In genomic region chr13:54686139-54687053, GRCm38 (mm10) we compare ENCODE assay signal across 8 mouse cellular contexts. TPM values are rescaled to one million over a fixed set of nuclear protein-coding genes. Genes with fewer than 3 reads are reported as not detected.
DNase-seq lines count a peak whose midpoint lies in the region; ATAC-seq and TF ChIP-seq lines count a peak whose summit lies in the region.

No protein-coding gene starts in this region.

- peak overlapping the region; percentile 95 for H3K9ac ChIP-seq in kidney, embryonic 14.5 days (ENCODE audit: low read depth, low read length)
- peak overlapping the region; percentile 100 for H3K9ac ChIP-seq in forebrain, embryonic 13.5 days
- peak overlapping the region; percentile 94 for H3K9ac ChIP-seq in liver, embryonic 12.5 days
- peak overlapping the region; percentile 82 for H3K9ac ChIP-seq in stomach, embryonic 15.5 days

- peak overlapping the region; percentile 82 for H3K4me3 ChIP-seq in kidney, embryonic 14.5 days (ENCODE audit: low read length)
- peak overlapping the region; percentile 91 for H3K4me3 ChIP-seq in forebrain, embryonic 13.5 days
- peak overlapping the region; percentile 90 for H3K4me3 ChIP-seq in liver, embryonic 12.5 days
- H3K4me3 ChIP-seq in stomach, embryonic 15.5 days (replicated peaks): peak overlapping the region; percentile 83

- POLR2A ChIA-PET in Patski (lab: Charles Lee): interaction anchor here (1.0 to 1.1 kb wide), 2 partner anchors 65 to 78 kb away, joined by 3 read pairs; partner anchors contain the start of gene Faf2

- peak overlapping the region; percentile 81 for H3K4me2 ChIP-seq in kidney, embryonic 14.5 days (replicated peaks; ENCODE audit: low read depth, low read length)
- H3K4me2 ChIP-seq in forebrain, embryonic 13.5 days: peak overlapping the region; percentile 97
- peak overlapping the region; percentile 81 for H3K4me2 ChIP-seq in liver, embryonic 12.5 days
- H3K4me2 ChIP-seq in stomach, embryonic 15.5 days: peak overlapping the region; percentile 75

- no peaks in the 10 kb centered on the region for H3K27me3 ChIP-seq in kidney, embryonic 14.5 days (ENCODE audit: control insufficient read depth, insufficient read depth, low read length)
- H3K27me3 ChIP-seq in Patski: no peaks in the 10 kb centered on the region
- H3K27me3 ChIP-seq in forebrain, embryonic 13.5 days: no peaks in the 10 kb centered on the region
- no peaks in the 10 kb centered on the region for H3K27me3 ChIP-seq in liver, embryonic 12.5 days (replicated peaks)
- no peaks in the 10 kb centered on the region for H3K27me3 ChIP-seq in stomach, embryonic 15.5 days (replicated peaks)

- H3K36me3 ChIP-seq in kidney, embryonic 14.5 days (ENCODE audit: control insufficient read depth, insufficient read depth, low read length): peaks cover 35% of the 10 kb centered on the region
- H3K36me3 ChIP-seq in forebrain, embryonic 13.5 days (ENCODE audit: poor library complexity, severe bottlenecking): peaks cover 38% of the 10 kb centered on the region
- H3K36me3 ChIP-seq in liver, embryonic 12.5 days: peaks cover 44% of the 10 kb centered on the region
- peaks cover 27% of the 10 kb centered on the region for H3K36me3 ChIP-seq in stomach, embryonic 15.5 days

- CTCF ChIA-PET in Patski (lab: Charles Lee): interaction anchor here (1.2 kb wide), 1 partner anchor 124 kb away, joined by 3 read pairs; no protein-coding TSS in a partner anchor

- no peaks in the 10 kb centered on the region for H3K9me3 ChIP-seq in kidney, embryonic 14.5 days (ENCODE audit: control insufficient read depth, low read length)
- H3K9me3 ChIP-seq in forebrain, embryonic 13.5 days (replicated peaks): no peaks in the 10 kb centered on the region
- H3K9me3 ChIP-seq in liver, embryonic 12.5 days (replicated peaks): no peaks in the 10 kb centered on the region
- H3K9me3 ChIP-seq in stomach, embryonic 15.5 days: no peaks in the 10 kb centered on the region

- peak overlapping the region; percentile 94 for H3K27ac ChIP-seq in kidney, embryonic 14.5 days (ENCODE audit: low read depth, low read length)
- H3K27ac ChIP-seq in forebrain, embryonic 13.5 days: peak overlapping the region; percentile 99
- H3K27ac ChIP-seq in liver, embryonic 12.5 days: peak overlapping the region; percentile 92
- peak overlapping the region; percentile 100 for H3K27ac ChIP-seq in stomach, embryonic 15.5 days

- 5% methylated on average over 19 of the region's 19 CpGs for WGBS in kidney, embryonic 14.5 days
- 6% methylated on average over 19 of the region's 19 CpGs for WGBS in forebrain, embryonic 13.5 days
- WGBS in liver, embryonic 12.5 days (ENCODE audit: insufficient replicate concordance): 8% methylated on average over 19 of the region's 19 CpGs
- WGBS in stomach, embryonic 15.5 days: 5% methylated on average over 19 of the region's 19 CpGs

- no peak for TF ChIP-seq CTCF in Patski (IDR thresholded peaks at IDR 0.05)

- in situ Hi-C loops in Patski (cut with MboI; ENCODE audit: low pct_unique_long_range_greater_than_20kb): loop anchor here (10.0 kb wide), 1 partner anchor 112 kb away; the partner anchor contains the start of gene Arl10

- ATAC-seq in kidney, embryonic 14.5 days (ENCODE audit: low FRiP score, low TSS enrichment): no peak
- ATAC-seq in Patski: peak; percentile 1
- no peak for ATAC-seq in forebrain, embryonic 13.5 days
- no peak for ATAC-seq in liver, embryonic 12.5 days
- ATAC-seq in stomach, embryonic 15.5 days (ENCODE audit: insufficient read depth, low FRiP score, low read depth): no peak

- no peak for DNase-seq in kidney, adult 11 months
- DNase-seq in Patski (ENCODE audit: low read depth, low spot score): no peak
- no peak for DNase-seq in yolk sac, embryonic 10.5 days (ENCODE audit: low spot score)
- DNase-seq in cerebellum, postnatal 36 days: no peak

- peaks cover 29% of the 10 kb centered on the region for H3K4me1 ChIP-seq in kidney, embryonic 14.5 days (ENCODE audit: control insufficient read depth, insufficient read depth, low read length)
- peaks cover 49% of the 10 kb centered on the region for H3K4me1 ChIP-seq in forebrain, embryonic 13.5 days
- peaks cover 76% of the 10 kb centered on the region for H3K4me1 ChIP-seq in liver, embryonic 12.5 days
- peaks cover 28% of the 10 kb centered on the region for H3K4me1 ChIP-seq in stomach, embryonic 15.5 days

RNA-seq across cellular contexts. Expression of gene Rnf44, which starts 7.3 kb away (rescaled TPM):
- polyA plus RNA-seq in kidney, embryonic 14.5 days (2014; fragmentation: Nextera tagmentation; extraction: Ambion mirVana): 74.0 and 92.7 TPM in 2 replicates
- polyA plus RNA-seq in Patski (2021): 115 TPM
- polyA plus RNA-seq in forebrain, embryonic 13.5 days (2015; fragmentation: Nextera tagmentation; extraction: Ambion mirVana): 98.6 and 98.8 TPM in 2 replicates
- 36.8 and 38.4 TPM in 2 replicates for polyA plus RNA-seq in liver, embryonic 12.5 days (2016; fragmentation: Nextera tagmentation; extraction: Ambion mirVana)
- polyA plus RNA-seq in stomach, embryonic 15.5 days (2015; fragmentation: Nextera tagmentation; extraction: Ambion mirVana): 69.1 and 76.4 TPM in 2 replicates

RNA-seq across cellular contexts. Expression of gene Cdhr2, which starts 14.9 kb away (rescaled TPM):
- 1.2 and 1.9 TPM in 2 replicates for polyA plus RNA-seq in kidney, embryonic 14.5 days (2014; fragmentation: Nextera tagmentation; extraction: Ambion mirVana)
- not detected for polyA plus RNA-seq in Patski (2021)
- 0.05 TPM in 1 of 2 replicates, not detected in the other for polyA plus RNA-seq in forebrain, embryonic 13.5 days (2015; fragmentation: Nextera tagmentation; extraction: Ambion mirVana)
- 7.7 and 9.9 TPM in 2 replicates for polyA plus RNA-seq in liver, embryonic 12.5 days (2016; fragmentation: Nextera tagmentation; extraction: Ambion mirVana)
- polyA plus RNA-seq in stomach, embryonic 15.5 days (2015; fragmentation: Nextera tagmentation; extraction: Ambion mirVana): 7.9 and 8.7 TPM in 2 replicates
